Mouse (Mus musculus): ENCODE results near the gene Pdap1.
"Not testable (repeated sequence)": the region's sequence is repeated elsewhere in the genome, so short reads cannot be mapped to it uniquely, and the experiment has no call there.

Pdap1 gene

DNA sequence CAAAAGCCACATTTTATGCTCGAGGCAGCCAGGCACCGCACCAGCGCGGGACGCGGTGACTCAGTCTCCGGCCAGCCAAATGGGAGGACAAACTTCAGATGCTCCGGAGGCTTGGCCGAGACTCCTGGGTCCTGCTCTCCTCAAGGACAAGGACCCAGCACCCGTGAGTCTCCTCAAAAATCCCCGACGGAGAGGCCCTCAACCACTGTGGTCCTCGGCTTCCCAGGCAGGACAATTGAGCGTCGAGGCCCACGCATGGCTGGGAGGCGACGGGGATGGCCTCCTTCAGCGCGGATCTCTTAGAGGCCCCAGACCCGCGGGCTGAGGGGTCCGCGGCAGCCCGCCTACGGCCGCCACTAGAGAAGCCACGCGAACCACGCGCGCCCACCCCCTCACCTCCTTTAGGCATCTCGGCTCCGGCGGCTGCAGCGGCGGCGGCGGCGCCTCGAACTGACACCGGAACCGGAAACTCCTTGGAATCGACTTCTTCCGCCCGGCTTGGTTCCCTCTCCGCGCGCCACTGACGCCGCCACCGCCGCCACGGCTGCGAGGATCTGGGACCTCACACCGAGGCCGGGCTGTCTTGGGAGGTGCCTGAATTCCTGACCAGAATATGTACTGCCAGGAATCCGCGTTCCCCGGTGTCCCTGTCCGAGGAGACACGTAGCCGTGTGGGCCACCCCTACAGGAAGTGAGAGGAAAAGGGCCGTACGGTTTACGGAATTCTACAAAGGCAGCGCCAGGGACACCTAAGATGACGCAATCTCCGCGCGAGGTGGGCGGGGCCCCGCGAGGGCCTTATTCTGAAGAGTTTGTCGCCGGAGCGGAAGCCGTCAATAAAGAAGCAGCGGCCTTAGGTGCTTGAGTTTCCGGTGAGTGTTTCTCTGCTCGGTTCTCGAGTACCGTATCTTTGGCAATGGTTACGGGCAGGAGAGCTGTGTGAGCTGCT lies at the start of gene Pdap1, which contains the start of gene Bud31:
Pdap1 (minus strand) TSS at position 668 of the 949 bp plus-strand sequence.
Bud31 (plus strand) TSS at position 792 of the 949 bp plus-strand sequence.
- peak; percentile 92 to 94 for DNase-seq

DNA sequence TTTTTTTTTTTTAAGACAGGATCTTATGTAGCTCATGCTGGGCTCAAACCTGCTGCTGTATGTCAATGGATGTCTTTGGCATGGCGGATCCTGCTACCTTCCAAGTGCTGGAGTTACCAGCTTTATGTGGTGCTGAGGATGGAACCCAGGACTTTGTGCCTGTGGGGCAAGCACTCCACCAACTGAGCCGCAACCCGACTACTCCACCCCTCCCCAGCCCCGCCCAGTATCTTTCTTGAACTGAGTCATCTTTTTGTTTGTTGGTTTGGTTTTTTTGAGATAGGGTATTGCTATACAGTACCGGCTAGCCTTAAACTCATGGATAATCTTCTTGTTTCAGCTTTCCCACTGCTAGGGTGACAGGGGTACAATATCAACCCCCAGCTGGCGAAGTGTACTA lies 49.4 kb upstream of the Pdap1 start:
- DNase-seq: no peak

DNA sequence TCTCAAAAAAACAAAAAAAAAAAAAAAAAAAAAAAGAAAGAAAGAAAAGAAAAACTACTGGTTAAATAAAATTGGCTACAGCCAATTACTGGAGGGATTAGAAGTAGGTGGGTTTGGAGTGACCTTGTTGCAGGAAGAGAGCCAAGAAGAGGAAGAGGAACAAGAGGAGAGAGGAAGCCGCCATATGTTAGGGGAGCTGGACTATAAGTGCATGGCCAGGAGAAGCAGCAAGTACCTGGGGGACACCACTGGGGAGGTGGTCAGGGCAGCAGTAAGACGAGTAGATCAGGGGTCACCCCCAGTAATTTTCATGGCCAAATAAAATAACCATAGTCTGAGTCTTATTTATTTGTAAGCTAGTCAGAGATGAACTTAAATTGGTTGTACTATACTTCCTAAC lies 45.2 kb upstream of the Pdap1 start:
- no peak for DNase-seq

DNA sequence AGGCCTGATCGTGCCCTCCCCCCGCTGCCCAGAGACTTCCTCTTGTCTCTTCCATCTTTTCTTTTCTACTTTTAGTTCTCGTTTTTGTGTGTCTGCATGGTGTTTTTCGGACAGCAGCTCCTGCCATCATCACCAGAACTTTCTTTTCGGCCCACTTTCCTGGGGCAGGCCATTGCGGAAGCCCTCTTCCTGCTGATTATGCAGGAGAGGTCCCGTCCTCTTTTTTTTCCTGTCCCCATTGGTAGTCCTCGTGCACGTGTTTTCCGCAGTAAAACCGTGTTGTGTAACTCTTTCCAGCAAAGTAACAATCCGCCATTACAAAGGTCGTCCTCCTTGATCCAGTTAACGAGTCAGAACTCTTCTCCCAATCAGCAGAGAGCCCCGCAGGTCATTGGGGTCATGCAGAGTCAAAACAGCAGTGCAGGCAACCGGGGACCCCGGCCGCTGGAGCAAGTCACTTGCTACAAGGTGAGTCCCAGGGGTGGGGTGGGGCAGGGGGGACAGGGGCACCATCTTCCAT lies 38.5 kb upstream of the Pdap1 start:
- DNase-seq: no peak

DNA sequence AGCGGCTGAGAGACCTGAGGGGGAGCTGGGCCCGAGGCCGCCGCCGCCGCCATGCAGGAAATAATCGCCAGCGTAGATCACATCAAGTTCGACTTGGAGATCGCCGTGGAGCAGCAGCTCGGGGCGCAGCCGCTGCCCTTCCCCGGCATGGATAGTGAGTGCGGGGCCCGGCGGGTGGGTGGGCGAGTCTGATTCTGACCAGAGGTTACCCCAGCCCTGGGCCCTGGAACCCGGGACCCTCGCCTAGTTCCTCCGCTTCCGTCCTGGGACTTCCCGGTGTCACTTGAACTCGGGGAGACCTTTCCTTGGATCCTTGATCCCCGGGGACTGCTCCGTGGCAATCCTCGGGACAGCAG lies 27.2 kb upstream of the Pdap1 start:
- no peak for DNase-seq

DNA sequence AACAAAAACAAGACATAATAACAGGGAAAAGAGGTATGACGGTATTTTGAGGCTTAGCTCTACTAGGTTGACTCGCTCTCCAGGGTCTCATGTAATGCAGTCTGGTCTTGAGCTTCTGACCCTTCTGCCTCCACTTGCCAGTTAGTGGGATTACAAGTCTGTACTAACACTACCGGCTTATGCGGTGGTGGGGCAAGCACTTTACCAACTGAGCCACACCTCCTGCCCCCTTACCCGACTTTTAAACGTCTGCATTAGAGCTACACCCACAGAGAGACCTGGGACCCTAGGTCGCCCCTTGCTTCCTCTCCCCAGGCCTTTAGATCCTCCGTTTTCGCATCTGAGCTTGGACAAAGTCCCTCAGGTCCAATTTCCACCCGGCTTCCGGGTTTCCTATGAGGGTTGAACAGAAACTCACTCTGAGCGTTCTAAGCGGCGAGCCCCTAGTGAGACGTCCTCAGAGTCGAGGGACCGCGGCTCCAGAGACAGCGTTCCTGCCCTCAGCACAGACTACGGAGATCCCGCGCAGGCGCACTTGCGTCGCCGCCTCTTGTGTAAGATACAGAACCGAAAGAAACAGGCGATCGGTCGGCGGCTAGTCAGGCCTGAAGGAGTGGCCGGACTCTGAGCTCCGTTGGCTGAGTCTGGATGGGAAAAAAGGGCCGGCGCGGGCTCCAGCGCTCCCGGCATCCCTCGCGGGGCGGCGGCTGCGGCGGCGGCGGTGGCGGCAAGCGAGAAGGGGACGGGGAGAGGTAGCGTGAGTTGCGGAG lies 26.7 kb upstream of the Pdap1 start, which contains the start of the genes Ptcd1 and Cpsf4:
Ptcd1 (minus strand) TSS at position 573 of the 770 bp plus-strand sequence.
Cpsf4 (plus strand) TSS at position 678 of the 770 bp plus-strand sequence.
- peak; percentile 99 to 100 for DNase-seq

DNA sequence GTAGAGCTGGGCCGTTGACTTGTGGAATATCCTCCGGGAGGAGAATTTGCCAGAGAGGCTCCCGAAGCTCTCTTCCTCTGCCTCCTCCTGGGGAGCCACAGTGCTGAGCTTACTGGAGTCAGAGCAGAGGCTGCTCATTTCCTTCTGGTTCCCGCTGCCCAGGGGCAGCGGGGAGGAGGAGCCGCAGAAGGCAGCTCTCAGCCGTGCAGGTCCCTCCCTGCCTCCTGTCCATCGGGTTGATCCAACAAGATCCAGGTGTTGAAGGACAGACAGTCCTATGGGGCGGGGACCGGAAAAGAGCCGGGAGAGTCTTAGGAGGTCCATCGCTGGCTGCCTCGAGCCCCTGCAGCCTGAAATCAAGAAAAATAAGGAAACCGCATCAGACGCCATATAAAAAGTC lies 25.1 kb upstream of the Pdap1 start:
- DNase-seq: no peak

DNA sequence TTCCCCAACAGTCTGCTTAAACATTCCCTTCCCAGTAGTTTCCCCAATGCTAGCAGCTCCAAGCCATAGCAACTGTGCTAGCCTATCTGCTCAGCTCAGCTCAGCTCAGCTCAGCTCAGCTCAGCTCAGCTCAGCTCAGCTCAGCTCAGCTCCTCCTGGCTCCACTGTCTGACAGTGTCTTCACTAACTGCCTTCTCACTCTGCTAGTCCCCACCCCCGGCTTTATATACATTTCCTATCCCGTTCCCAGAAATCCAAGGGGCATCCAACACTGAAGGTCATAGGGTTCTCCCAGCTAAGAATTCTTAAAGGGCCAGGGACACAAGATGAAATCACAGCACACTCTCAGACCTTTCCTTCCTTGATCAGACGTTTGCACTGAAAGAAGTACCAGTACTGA lies 24.7 kb upstream of the Pdap1 start:
- DNase-seq: peak; percentile 8 to 26

DNA sequence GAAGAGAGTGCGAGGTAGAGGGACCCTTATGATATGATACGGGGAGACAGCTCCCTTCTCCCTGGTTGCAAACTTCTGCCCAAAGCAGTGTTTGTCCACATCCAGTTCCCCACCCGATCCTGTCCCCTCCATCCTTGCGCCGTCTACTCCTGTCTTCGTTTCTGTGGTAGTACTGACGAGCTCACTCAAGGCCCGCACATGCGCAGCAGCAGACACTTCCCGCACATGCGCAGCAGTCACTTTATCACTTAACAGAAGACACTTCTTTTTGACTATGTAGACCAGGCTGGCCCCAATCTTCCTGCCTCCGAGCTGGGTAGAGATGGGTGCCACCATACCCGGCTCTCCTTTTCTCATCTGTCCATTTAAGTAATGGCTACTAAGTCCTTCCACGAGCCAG lies 21.3 kb upstream of the Pdap1 start:
- no peak for DNase-seq

DNA sequence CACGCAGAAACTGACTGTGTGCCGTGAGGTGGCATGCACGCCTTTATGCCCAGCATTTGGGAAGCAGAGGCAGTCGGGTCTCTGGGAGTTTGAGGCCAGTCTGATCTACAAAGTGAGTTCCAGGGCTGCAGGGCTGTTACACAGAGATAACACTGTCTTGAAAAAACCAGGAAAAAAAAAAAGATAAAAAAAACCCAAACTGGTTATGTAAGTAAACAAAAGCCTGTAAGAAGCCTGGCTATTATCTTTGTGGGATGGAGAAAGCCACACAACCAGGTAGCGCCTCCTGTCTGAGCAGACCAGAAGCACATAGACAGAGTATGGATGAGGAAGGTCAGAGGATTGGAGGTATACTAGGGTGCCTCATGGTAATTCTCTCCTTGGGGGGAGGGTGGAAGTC lies 12.7 kb upstream of the Pdap1 start:
- DNase-seq: no peak

DNA sequence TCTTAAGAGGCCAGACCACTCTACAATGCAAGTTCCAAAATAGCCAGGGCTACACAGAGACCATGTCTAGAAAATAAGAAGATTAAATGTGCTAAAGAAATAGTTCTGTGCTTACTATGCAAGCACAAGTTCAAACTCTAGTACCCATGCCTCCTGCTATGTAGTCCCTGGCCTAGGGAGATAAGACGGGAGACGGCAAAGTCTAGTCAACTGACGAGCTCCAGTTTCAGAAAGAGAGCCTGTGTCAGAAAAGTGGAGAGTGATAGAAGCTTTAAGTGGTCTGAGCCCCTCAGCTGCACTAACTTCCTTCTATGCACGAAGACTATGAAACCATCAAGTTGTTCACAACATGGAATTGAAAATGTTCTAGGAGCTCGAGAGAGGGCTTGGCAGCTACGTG lies 9.3 kb upstream of the Pdap1 start:
- DNase-seq: no peak

DNA sequence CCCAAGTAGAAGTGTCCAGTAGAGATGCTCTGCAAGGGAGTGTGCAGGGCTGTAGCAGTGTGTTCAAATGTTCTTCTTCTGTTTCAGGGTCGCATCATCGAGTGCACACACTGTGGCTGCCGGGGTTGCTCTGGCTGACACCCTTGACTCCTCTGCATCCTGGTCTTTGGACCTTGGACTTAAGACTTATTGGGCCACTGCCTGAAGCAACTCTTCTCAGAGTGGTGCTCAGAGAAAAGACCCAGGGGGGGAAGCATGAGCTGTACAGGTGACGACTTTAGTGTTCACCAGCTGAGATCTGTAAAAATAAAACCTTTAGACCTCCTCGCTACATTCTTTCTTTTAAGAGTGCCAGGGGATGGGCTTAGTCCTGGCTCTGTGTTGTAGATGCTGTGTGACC lies 7.7 kb upstream of the Pdap1 start:
- DNase-seq: peak; percentile 60 to 66

DNA sequence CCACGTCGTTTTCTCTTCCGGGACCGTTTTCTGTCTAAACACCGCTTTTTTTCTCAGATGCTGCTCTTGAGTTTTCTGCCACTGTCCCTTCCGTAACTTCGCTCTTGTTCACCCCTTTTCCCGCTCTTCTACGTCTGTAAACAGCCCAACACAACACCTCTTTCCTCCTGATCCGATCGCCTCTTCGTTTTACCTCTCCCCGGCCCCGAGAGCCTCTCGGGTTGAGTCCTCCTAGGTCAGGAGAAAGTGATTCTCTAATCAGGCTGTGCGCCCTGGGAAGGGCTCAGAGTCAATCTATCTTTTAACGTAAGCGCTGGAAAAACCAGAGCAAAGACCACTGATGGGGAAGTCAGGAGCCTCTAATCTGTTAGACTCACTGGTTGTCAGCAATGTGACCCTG lies 573 bp upstream of the Pdap1 start:
- no peak for DNase-seq

DNA sequence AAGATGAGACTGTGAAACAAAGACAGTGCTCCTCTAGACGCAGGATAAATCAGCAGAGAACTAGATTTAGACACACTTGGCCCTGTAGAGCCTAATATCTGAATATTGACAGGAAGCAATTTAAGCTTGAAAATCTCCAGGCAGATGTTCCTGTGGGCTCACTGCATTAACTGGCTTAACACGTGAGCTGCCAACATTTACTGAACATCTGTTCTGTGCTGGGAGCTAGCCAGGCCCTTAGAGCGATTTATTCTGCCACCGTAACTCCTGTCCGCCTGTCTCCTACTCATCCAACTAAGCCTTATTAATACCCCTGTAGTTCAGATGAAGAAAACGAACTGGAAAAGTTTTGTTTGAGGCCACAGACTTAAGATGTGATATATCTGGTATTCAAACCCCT lies 1.2 kb downstream of the Pdap1 start:
- DNase-seq: no peak

DNA sequence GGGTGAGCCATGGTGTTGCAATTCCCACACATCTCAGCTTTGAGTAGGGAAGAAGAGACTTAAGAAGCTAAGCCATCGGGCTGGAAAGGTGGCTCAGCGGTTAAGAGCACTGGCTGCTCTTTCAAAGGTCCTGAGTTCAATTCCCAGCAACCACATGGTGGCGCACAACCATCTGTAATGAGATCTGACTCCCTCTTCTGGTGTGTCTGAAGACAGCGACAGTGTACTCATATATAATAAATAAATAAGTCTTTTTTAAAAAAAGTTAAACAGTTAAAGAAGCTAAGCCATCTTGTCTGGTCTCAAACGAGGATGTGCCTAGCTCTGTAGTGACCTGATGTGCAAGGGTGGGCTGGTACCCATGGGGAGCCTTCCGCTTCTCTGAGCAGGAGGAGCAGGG lies 6.8 kb downstream of the Pdap1 start:
- not testable (repeated sequence) for DNase-seq

DNA sequence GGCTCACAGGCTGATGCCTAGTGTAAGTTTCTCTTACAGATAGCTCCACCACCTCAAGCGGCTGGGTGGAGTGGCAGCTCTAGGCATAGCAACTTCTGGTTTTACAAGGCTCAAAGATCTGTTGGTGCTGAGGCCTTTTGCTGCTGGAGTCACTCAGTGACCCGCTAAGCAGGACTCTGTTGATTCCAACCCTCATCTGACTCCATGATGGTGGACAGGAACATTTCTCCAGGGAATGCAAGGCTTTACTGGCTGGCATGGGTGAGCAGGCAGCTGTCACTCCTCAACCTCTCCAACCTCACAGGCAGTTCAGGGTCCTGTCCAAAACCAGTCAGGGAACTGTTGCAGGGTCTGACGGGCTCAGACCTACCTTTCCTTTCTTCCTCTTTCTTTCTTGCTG lies 9.0 kb downstream of the Pdap1 start:
- no peak for DNase-seq

DNA sequence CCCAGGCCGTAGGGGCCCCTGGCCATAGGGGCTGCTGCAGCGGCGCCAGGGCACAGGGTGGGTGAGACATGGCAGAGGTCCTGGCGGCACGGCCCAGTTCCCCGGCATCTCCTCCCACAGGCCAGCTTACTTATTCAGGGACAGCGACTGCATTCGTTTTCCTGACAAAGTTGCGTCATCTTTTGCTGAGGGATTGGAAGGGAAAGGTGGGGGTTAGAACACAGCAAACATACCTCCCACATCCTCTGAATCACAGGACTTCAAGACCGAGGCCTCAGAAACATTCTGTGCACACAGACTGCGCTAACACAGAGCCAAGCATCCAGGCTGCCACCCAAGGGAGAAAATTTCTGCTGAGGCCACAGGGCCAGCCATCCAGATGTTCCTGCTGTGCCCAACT lies 9.8 kb downstream of the Pdap1 start:
- DNase-seq: no peak

DNA sequence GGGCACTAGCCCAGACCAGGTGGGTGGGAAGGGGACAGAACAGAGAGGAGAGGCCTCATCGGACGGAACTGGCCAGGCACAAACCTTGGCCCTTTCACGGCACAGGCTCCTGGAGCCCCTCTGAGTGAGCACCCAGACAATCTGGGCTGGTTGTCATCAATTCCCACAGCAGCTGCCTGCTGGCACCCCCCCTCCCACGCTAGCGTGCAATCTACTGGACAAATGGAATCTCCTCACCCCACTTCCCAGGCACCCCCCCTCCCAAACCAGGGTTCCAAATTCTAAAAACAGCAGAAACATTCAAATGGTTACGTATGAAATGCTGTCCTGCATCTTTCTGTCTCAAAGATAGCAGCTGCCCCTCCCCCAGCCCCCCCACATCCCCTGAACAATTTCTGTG lies 10.3 kb downstream of the Pdap1 start:
- DNase-seq: not testable (repeated sequence)

DNA sequence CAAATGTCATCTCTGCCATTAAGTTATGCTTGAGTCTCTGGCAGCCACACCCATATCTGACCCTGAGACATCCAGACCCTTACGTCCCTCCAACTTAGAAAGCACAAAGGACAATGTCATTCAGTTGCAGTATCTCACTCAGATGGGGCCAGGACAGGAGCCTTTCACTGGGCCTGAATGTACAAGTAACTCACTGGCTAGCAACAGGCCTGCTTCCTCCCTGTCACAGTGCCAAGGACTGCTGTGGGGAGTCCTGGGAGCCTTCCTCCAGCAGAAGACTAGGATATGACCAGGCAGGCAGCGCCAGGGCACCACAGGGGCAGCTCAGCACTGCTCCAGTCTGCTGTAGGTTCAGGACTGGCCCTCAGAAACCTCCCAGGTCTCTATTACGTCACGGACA lies 10.9 kb downstream of the Pdap1 start:
- no peak for DNase-seq

DNA sequence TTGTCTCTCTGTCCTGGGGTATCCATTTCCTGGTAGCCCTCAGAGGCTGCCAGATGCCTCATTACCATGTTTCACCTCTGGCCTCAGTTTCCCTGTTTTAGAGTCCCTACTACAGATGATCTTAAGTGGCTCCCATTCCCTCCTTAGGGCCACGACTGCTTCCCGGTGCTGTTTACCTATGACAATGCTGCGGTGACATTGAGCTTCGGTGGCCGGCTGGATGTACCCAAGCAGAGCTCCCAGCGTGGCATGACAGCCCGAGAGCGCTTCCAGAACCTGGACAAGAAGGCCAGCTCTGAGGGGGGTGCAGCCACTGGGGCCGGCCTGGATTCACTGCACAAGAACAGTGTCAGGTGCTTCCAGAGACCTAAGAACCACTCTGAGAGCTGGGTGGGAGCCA lies 13.5 kb downstream of the Pdap1 start:
- DNase-seq: no peak

DNA sequence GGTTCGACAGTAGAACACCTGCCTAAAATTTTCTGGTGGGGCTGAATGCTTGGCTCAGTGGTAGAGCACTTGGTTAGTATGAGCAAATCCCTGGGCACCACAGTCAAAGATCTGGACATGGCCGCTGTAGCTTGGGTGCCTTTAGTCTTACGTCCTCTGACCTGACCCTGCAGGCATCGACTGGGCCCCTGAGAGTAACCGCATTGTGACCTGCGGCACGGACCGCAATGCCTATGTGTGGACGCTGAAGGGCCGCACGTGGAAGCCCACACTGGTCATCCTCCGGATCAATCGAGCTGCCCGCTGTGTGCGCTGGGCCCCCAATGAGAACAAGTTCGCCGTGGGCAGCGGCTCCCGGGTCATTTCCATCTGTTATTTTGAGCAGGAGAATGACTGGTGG lies 16.6 kb downstream of the Pdap1 start:
- no peak for DNase-seq

DNA sequence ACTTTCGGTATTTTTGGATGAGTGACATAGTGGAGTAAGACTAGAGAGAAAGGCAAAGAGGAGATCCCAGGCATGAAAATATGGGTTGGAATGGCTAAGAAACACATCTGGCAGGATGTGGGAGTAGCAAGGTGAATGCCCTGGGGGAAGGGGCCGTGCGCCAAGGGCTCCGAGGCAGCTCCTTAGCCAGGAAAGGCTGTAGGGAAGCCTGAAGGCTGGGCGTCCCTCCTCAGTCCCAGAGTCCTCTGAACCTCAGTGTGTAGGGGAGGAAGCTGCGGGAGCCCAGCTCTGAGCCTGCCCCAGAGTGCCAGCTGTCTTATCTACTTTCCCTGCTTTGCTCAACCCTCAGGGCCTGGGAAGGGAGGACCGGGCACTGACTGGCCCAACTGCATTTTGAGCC lies 19.1 kb downstream of the Pdap1 start:
- DNase-seq: no peak

DNA sequence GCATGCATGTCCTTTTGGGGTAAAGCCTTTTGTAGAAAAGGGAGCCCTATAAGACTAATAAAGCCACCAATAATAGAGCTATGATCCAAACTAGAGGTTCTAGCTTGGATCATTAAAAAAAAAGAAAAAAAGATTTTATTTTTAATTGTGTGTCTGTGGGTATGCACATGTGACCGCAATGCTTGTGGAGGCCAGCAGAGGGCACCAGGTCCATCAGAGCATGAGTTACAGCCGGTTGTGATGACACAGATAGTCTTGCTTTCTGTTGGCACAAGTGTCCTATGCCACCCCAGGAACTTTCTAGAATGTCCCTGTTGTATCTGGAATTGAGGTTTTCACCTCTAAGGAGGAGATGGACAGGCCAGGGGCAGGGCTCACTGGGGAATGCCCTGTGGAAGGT lies 20.7 kb downstream of the Pdap1 start:
- DNase-seq: no peak

DNA sequence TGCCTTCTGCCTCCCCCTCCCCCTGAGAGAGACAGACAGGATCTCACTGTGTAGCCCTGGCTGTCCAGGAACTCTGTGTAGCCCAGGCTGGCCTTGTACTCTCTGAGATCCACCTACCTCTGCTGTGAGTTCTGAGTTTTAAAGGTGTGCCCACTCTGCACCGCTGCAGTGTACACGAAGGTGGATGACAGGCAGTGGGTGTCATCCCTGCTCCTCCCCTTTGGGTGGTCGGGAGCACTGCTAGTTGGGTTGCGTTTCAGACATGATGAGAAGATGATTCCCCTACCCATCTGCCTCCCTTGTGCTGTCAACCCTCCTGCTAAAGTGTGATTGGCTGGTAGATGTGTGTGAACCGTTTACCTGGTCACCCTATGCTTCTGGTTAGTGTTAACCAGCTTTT lies 21.6 kb downstream of the Pdap1 start:
- no peak for DNase-seq
